Mouse (Mus musculus): ENCODE data around the gene Olfr520.

GRCm38 (mm10) chr7:99693387-99693786, 36.7 kb upstream of the Olfr520 start:
- no peak for TF ChIP-seq CTCF (conservative IDR thresholded peaks at IDR 0.05; ENCODE audit: low read length)
- TF ChIP-seq NANOG (IDR thresholded peaks at IDR 0.05; ENCODE audit: borderline replicate concordance, low read length), result no peak

All from E14TG2a.4 (cell line).